Mouse (Mus musculus) embryonic facial prominence, embryonic 10.5 days (tissue): ENCODE measurements around the gene Sult4a1. TPM values are rescaled to one million over a fixed set of nuclear protein-coding genes. Genes with fewer than 3 reads are reported as not detected.
A peak's percentile ranks its signal among the peaks of the same experiment; 100 is the strongest.
"Not testable (repeated sequence)": the region's sequence is repeated elsewhere in the genome, so short reads cannot be mapped to it uniquely, and the experiment has no call there.

ENCODE experiments used
- DNase-seq: peaks from one replicate; pipeline ENCODE4 v3.0.0-alpha.2; 2017; ENCODE audit warnings: low spot score
- H3K27ac ChIP-seq: fragments of 300-500 bp; sonication (generic); replicated peaks from 2 replicates; pipeline ENCODE4 v1.5.1; 2016; ENCODE audit warnings: mild to moderate bottlenecking
- H3K27me3 ChIP-seq: fragments of 300-500 bp; sonication (generic); replicated peaks from 2 replicates; pipeline ENCODE4 v1.6.1; 2016; ENCODE audit warnings: low read depth, mild to moderate bottlenecking; ENCODE audit not compliant: poor library complexity, severe bottlenecking
- H3K36me3 ChIP-seq: fragments of 300-500 bp; sonication (generic); replicated peaks from 2 replicates; pipeline ENCODE4 v1.6.1; 2016; ENCODE audit warnings: mild to moderate bottlenecking, moderate library complexity
- H3K4me1 ChIP-seq: fragments of 300-500 bp; sonication (generic); 2 replicates; pipeline ENCODE4 v1.6.1; 2016
- H3K4me3 ChIP-seq: fragments of 300-500 bp; sonication (generic); 2 replicates; pipeline ENCODE4 v1.5.1; 2016; ENCODE audit warnings: mild to moderate bottlenecking, moderate library complexity
- H3K9me3 ChIP-seq: fragments of 300-500 bp; sonication (generic); 2 replicates; pipeline ENCODE4 v1.6.1; 2016; ENCODE audit warnings: mild to moderate bottlenecking
- WGBS: fragments of 180-500 bp; shearing (Covaris S2); methylation state at CpG from one replicate; pipeline ENCODE4 v1.1.7; 2016; 5-methylcytosine and 5-hydroxymethylcytosine counted together
- polyA plus RNA-seq: library from polyadenylated mRNA; unstranded; fragments of >200 nt; fragmentation: Nextera tagmentation; extraction: Ambion mirVana; gene quantifications from 2 replicates; pipeline ENCODE4 v1.2.1, GENCODE M21; 2016

Sult4a1 gene
- polyA plus RNA-seq, 1 experiment from 2014 or later: 8.7 TPM

- H3K4me1 ChIP-seq: peaks cover 4% of the 10 kb centered on the region; the same call in 1 of the 2 replicates
- no peak for DNase-seq
- no peak within 1 kb of the TSS for H3K27ac ChIP-seq
- no peaks in the 10 kb centered on the region for H3K9me3 ChIP-seq
- H3K27me3 ChIP-seq: peaks cover 13% of the 10 kb centered on the region; the same call in 1 of the 2 replicates
- no peaks in the 10 kb centered on the region for H3K36me3 ChIP-seq
- 66% methylated on average over 8 of the region's 8 CpGs for WGBS
- H3K4me3 ChIP-seq: no peak within 1 kb of the TSS
Measured at GRCm38 (mm10) chr15:84123075-84123474, 17.5 kb upstream of the Sult4a1 start, which contains the start of gene Pnpla5. Gene Pnpla5, minus strand, starts transcription at chr15:84123175.

GRCm38 (mm10) chr15:84121036-84121435 is 15.5 kb upstream of the Sult4a1 start:
- H3K4me3 ChIP-seq: no peak overlapping the region
- no peaks in the 10 kb centered on the region for H3K36me3 ChIP-seq
- H3K4me1 ChIP-seq: no peaks in the 10 kb centered on the region
- H3K27me3 ChIP-seq: peaks cover 13% of the 10 kb centered on the region; the same call in 1 of the 2 replicates
- WGBS: 85% methylated on average over 7 of the region's 7 CpGs
- peaks cover 4% of the 10 kb centered on the region; the same call in 1 of the 2 replicates for H3K9me3 ChIP-seq
- no peak for DNase-seq
- H3K27ac ChIP-seq: no peak overlapping the region

- peaks cover 4% of the 10 kb centered on the region; the same call in 1 of the 2 replicates for H3K9me3 ChIP-seq
- H3K27ac ChIP-seq: no peak overlapping the region
- H3K27me3 ChIP-seq: peaks cover 13% of the 10 kb centered on the region; the same call in 1 of the 2 replicates
- no peak overlapping the region for H3K4me3 ChIP-seq
- no peaks in the 10 kb centered on the region for H3K4me1 ChIP-seq
- 27% methylated on average over 6 of the region's 6 CpGs for WGBS
- peak; percentile 52 for DNase-seq
- no peaks in the 10 kb centered on the region for H3K36me3 ChIP-seq
Measured at GRCm38 (mm10) chr15:84120612-84121011, 15.1 kb upstream of the Sult4a1 start.

GRCm38 (mm10) chr15:84116466-84116865 is 10.9 kb upstream of the Sult4a1 start:
- no peaks in the 10 kb centered on the region for H3K36me3 ChIP-seq
- H3K9me3 ChIP-seq: peaks cover 4% of the 10 kb centered on the region; the same call in 1 of the 2 replicates
- WGBS: 88% methylated on average over 1 of the region's 1 CpGs
- DNase-seq: no peak
- H3K4me1 ChIP-seq: no peaks in the 10 kb centered on the region
- no peak overlapping the region for H3K27ac ChIP-seq
- 0 out of 2 replicates have a peak, but pooled peaks cover 4% of the 10 kb centered on the region for H3K27me3 ChIP-seq
- no peak overlapping the region for H3K4me3 ChIP-seq

- H3K9me3 ChIP-seq: peaks cover 4% of the 10 kb centered on the region; the same call in 1 of the 2 replicates
- 61% methylated on average over 5 of the region's 5 CpGs for WGBS
- no peak for DNase-seq
- no peak overlapping the region for H3K27ac ChIP-seq
- H3K4me1 ChIP-seq: no peaks in the 10 kb centered on the region
- H3K4me3 ChIP-seq: no peak overlapping the region
- no peaks in the 10 kb centered on the region for H3K27me3 ChIP-seq
- no peaks in the 10 kb centered on the region for H3K36me3 ChIP-seq
Measured at GRCm38 (mm10) chr15:84115727-84116126, 10.2 kb upstream of the Sult4a1 start.

- Histone ChIP-seq H3K27ac (no peak overlapping the region), H3K9me3 (peaks cover 4% of the 10 kb centered on the region; the same call in 1 of the 2 replicates), H3K4me1 (no peaks in the 10 kb centered on the region), H3K36me3 (no peaks in the 10 kb centered on the region), H3K27me3 (no peaks in the 10 kb centered on the region), H3K4me3 (no peak overlapping the region)
- no peak for DNase-seq
- 82% methylated on average over 6 of the region's 6 CpGs for WGBS
Measured at GRCm38 (mm10) chr15:84113873-84114272, 8.3 kb upstream of the Sult4a1 start.

GRCm38 (mm10) chr15:84108899-84109298 is 3.3 kb upstream of the Sult4a1 start:
- peak; percentile 74 for DNase-seq
- no peaks in the 10 kb centered on the region for H3K36me3 ChIP-seq
- peaks cover 11% of the 10 kb centered on the region for H3K4me1 ChIP-seq
- no peak overlapping the region for H3K4me3 ChIP-seq
- 7% methylated on average over 13 of the region's 13 CpGs for WGBS
- H3K27me3 ChIP-seq: peaks cover 45% of the 10 kb centered on the region
- no peaks in the 10 kb centered on the region for H3K9me3 ChIP-seq
- no peak overlapping the region for H3K27ac ChIP-seq

GRCm38 (mm10) chr15:84105924-84106500 is 458 bp upstream of the Sult4a1 start:
- 11% methylated on average over 12 of the region's 12 CpGs for WGBS
- Histone ChIP-seq H3K27ac (no peak overlapping the region), H3K36me3 (no peaks in the 10 kb centered on the region), H3K4me1 (peaks cover 11% of the 10 kb centered on the region), H3K27me3 (peaks cover 56% of the 10 kb centered on the region), H3K9me3 (no peaks in the 10 kb centered on the region), H3K4me3 (peak overlapping the region; percentile 71)
- DNase-seq: no peak

- DNase-seq: no peak
- WGBS: 76% methylated on average over 7 of the region's 7 CpGs
- Histone ChIP-seq H3K36me3 (no peaks in the 10 kb centered on the region), H3K27me3 (peaks cover 56% of the 10 kb centered on the region), H3K4me3 (peak overlapping the region; percentile 71), H3K27ac (no peak overlapping the region), H3K4me1 (peaks cover 11% of the 10 kb centered on the region), H3K9me3 (no peaks in the 10 kb centered on the region)
Measured at GRCm38 (mm10) chr15:84104626-84105025, 928 bp downstream of the Sult4a1 start.

GRCm38 (mm10) chr15:84097536-84097935 is 8.0 kb downstream of the Sult4a1 start:
- H3K4me1 ChIP-seq, H3K27me3 ChIP-seq, H3K27ac ChIP-seq, H3K4me3 ChIP-seq, DNase-seq, H3K36me3 ChIP-seq, H3K9me3 ChIP-seq: not testable (repeated sequence)
- WGBS: 84% methylated on average over 15 of the region's 15 CpGs

- Histone ChIP-seq H3K4me1 (no peaks in the 10 kb centered on the region), H3K9me3 (no peaks in the 10 kb centered on the region), H3K4me3 (no peak overlapping the region), H3K27ac (no peak overlapping the region), H3K27me3 (no peaks in the 10 kb centered on the region), H3K36me3 (no peaks in the 10 kb centered on the region)
- 90% methylated on average over 8 of the region's 8 CpGs for WGBS
- DNase-seq: no peak
Measured at GRCm38 (mm10) chr15:84096051-84096450, 9.5 kb downstream of the Sult4a1 start.

GRCm38 (mm10) chr15:84094921-84095320 is 10.6 kb downstream of the Sult4a1 start:
- H3K9me3 ChIP-seq: no peaks in the 10 kb centered on the region
- no peak overlapping the region for H3K4me3 ChIP-seq
- H3K27ac ChIP-seq: no peak overlapping the region
- H3K27me3 ChIP-seq: no peaks in the 10 kb centered on the region
- no peaks in the 10 kb centered on the region for H3K4me1 ChIP-seq
- no peak for DNase-seq
- no peaks in the 10 kb centered on the region for H3K36me3 ChIP-seq
- 72% methylated on average over 7 of the region's 7 CpGs for WGBS

GRCm38 (mm10) chr15:84086775-84087174 is 18.8 kb downstream of the Sult4a1 start:
- H3K4me1 ChIP-seq: peaks cover 9% of the 10 kb centered on the region; the same call in 1 of the 2 replicates
- WGBS: 53% methylated on average over 9 of the region's 9 CpGs
- no peaks in the 10 kb centered on the region for H3K27me3 ChIP-seq
- no peaks in the 10 kb centered on the region for H3K36me3 ChIP-seq
- no peaks in the 10 kb centered on the region for H3K9me3 ChIP-seq
- H3K27ac ChIP-seq: no peak overlapping the region
- no peak for DNase-seq
- no peak overlapping the region for H3K4me3 ChIP-seq
